ENCODE assay signal across 13 mouse cellular contexts in the genomic region with DNA sequence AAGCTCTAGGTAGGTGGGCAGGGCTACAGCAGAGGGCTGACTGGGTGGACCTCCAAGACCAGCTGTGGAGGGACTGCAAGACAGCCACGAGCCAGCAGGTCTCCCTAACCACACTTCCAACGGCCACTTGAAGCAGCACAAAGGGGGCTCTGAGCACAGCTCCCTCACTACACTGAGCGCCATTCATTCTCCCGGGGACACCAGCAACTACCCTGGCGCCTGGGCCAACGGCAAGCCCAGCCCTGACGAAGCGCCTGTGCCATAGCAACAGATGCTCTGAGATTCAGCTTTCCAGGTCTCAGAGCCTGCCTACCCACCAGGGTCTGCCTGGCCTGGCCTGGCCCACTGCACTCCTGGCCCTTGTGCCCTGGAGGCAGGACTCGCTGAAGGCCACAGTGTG. TPM values are rescaled to one million over a fixed set of nuclear protein-coding genes. Genes with fewer than 3 reads are reported as not detected.
DNase-seq lines count a peak whose midpoint lies in the region; ATAC-seq and TF ChIP-seq lines count a peak whose summit lies in the region.
"Had no signal": no experiment of that assay in that cellular context is flagged by ENCODE, and none has a peak within 500 bp of the region (broad histone marks: within the 10 kb centered on the region; RNA-seq: fewer than 3 reads in every experiment).

No protein-coding gene starts in this region.

- WGBS in limb, embryonic 11.5 days = 59% methylated on average over 9 of the region's 9 CpGs

- no peak overlapping the region for H3K27ac ChIP-seq in layer of hippocampus, adult 2 months
- 0 out of 2 replicates have a peak overlapping the region, but pooled peaks have one; percentile 22 for H3K27ac ChIP-seq in limb, embryonic 11.5 days (replicated peaks; ENCODE audit: low read depth, low read length)
- H3K27ac ChIP-seq: lung, embryonic 15.5 days had no signal

- H3K9me3 ChIP-seq in limb, embryonic 11.5 days (ENCODE audit: control insufficient read depth, low read length) = no peaks in the 10 kb centered on the region; the same call in 1 of the 2 replicates
- H3K9me3 ChIP-seq: lung, embryonic 15.5 days had no signal

- no peak overlapping the region for H3K4me3 ChIP-seq in layer of hippocampus, adult 2 months
- H3K4me3 ChIP-seq in limb, embryonic 11.5 days (ENCODE audit: low read depth, low read length) = no peak overlapping the region
- H3K4me3 ChIP-seq: lung, embryonic 15.5 days had no signal

- H3K4me1 ChIP-seq in limb, embryonic 11.5 days (ENCODE audit: control insufficient read depth, insufficient read depth, low read length) = peaks cover 10% of the 10 kb centered on the region; the same call in 1 of the 2 replicates

- no peaks in the 10 kb centered on the region for H3K36me3 ChIP-seq in limb, embryonic 11.5 days (ENCODE audit: control insufficient read depth, insufficient read depth, low read length)
- H3K36me3 ChIP-seq: lung, embryonic 15.5 days had no signal

- TF ChIP-seq CTCF in layer of hippocampus, adult 2 months (conservative IDR thresholded peaks at IDR 0.05) = 0 out of 2 replicates have a peak, but pooled peaks have one; percentile 4

- no peaks in the 10 kb centered on the region for H3K27me3 ChIP-seq in limb, embryonic 11.5 days (ENCODE audit: control insufficient read depth, insufficient read depth, low read length)
- H3K27me3 ChIP-seq: lung, embryonic 15.5 days had no signal

- DNase-seq in layer of hippocampus, adult 2 months (ENCODE audit: low spot score in 2 of 2) = peak in 1 of 2 experiments; percentile 45
- no peak for DNase-seq in layer of hippocampus, adult 9-10 months (ENCODE audit: low spot score)
- peak; percentile 47 for DNase-seq in thymus, postnatal 4 days
- no peak for DNase-seq in thymus, postnatal 25 days
- DNase-seq in limb, embryonic 11.5 days (ENCODE audit: low spot score) = no peak
- no peak for DNase-seq in ovary, adult 18-20 months (ENCODE audit: low spot score)
- DNase-seq in heart, adult 11 months = no peak
- no peak for DNase-seq in spleen, adult 12 weeks (ENCODE audit: low spot score)
- DNase-seq: embryo, embryonic 11 days; heart, postnatal 36 days had no signal

- no peak for ATAC-seq in limb, embryonic 11.5 days (ENCODE audit: insufficient number of reproducible peaks, low FRiP score, low TSS enrichment, low read depth)

- H3K4me2 ChIP-seq in limb, embryonic 11.5 days (ENCODE audit: low read depth, severe bottlenecking) = no peak overlapping the region
- H3K4me2 ChIP-seq: lung, embryonic 15.5 days had no signal

- no peak overlapping the region for H3K9ac ChIP-seq in limb, embryonic 11.5 days (ENCODE audit: low read length)
- H3K9ac ChIP-seq: lung, embryonic 15.5 days had no signal

RNA-seq across cellular contexts. Expression of gene Sh2d3c, which starts 2.1 kb away (rescaled TPM):
- total RNA-seq in layer of hippocampus, adult 2 months (2021) = 10 to 100 TPM; 18.9 to 20.1 TPM
- polyA plus RNA-seq in limb, embryonic 11.5 days (2014; fragmentation: Nextera tagmentation; extraction: Ambion mirVana) = 12.2 and 13.1 TPM in 2 replicates

RNA-seq across cellular contexts. Expression of gene Cdk9, which starts 5.9 kb away (rescaled TPM):
- 100 to 1,000 TPM; 115 to 121 TPM for total RNA-seq in layer of hippocampus, adult 2 months (2021)
- polyA plus RNA-seq in limb, embryonic 11.5 days (2014; fragmentation: Nextera tagmentation; extraction: Ambion mirVana) = 98.3 and 101 TPM in 2 replicates

RNA-seq across cellular contexts. Expression of gene Fpgs, which starts 14.8 kb away (rescaled TPM):
- total RNA-seq in layer of hippocampus, adult 2 months (2021) = 10 to 100 TPM; 10.7 to 14.6 TPM
- polyA plus RNA-seq in limb, embryonic 11.5 days (2014; fragmentation: Nextera tagmentation; extraction: Ambion mirVana) = 22.1 and 23.2 TPM in 2 replicates

RNA-seq across cellular contexts. Expression of gene 6330409D20Rik, which starts 22.1 kb away (rescaled TPM):
- total RNA-seq in layer of hippocampus, adult 2 months (2021) = 1 to 10 TPM; 1.4 to 2.9 TPM
- 0.13 TPM in 1 of 2 replicates, not detected in the other for polyA plus RNA-seq in limb, embryonic 11.5 days (2014; fragmentation: Nextera tagmentation; extraction: Ambion mirVana)
- total RNA-seq: gastrocnemius, adult 18-20 months; heart, postnatal 36 days had no signal
- polyA plus RNA-seq: C2C12 had no signal

RNA-seq across cellular contexts. Expression of gene Tor2a, which starts 38.3 kb away (rescaled TPM):
- total RNA-seq in layer of hippocampus, adult 2 months (2021) = 10 to 100 TPM; 30.3 to 32.3 TPM
- polyA plus RNA-seq in limb, embryonic 11.5 days (2014; fragmentation: Nextera tagmentation; extraction: Ambion mirVana) = 58.5 and 60.2 TPM in 2 replicates
